Mouse (Mus musculus) bone marrow, adult 2 months (tissue): Measurements from ENCODE around the gene Mlh3.

Source experiments
- CTCF ChIP-seq: fragments of 200-500 bp; IDR thresholded peaks from 2 replicates; pipeline ENCODE4 v1.5.1; 2011; ENCODE audit warnings: low read length, control low read depth; ENCODE audit not compliant: control insufficient read depth, insufficient read depth
- POLR2A ChIP-seq: fragments of 200-500 bp; IDR thresholded peaks from 2 replicates; pipeline ENCODE4 v1.6.1; 2011; ENCODE audit warnings: low read depth, mild to moderate bottlenecking, control low read depth, low read length, borderline replicate concordance; ENCODE audit not compliant: control insufficient read depth

DNA sequence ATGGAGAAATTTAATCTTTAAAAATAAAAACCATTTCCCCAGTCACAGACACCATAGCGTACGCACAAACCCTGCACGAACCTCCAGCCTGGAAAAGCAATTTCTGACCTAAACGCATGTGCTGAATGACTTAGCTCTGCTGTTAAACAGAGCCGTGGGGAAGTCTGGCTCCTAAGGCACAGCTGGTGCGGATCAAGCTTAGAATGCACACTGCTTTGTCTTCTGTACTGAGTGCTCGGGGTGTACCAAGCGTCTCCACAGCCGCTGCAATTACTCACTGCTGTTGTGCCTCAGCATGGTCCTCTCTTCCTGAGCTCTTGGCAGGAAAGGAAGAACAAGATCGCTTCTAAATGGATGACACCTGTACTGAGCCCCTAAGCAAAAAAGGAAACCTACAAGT, 7.9 kb downstream of the Mlh3 start:
- TF ChIP-seq CTCF: no peak
- TF ChIP-seq POLR2A: no peak
